Mouse (Mus musculus) adrenal gland (tissue): Measurements from ENCODE around the gene Ube4b.

Source experiments
- intact Hi-C: fragments of 180-260 bp; cut with DNase I; formaldehyde crosslinking; loops from one replicate; pipeline ENCODE4 v1.15.1; 2025

The Ube4b gene

GRCm38 (mm10) chr4:149307596-149308490 is 118.7 kb downstream of the Ube4b start, which contains the start of gene Kif1b:
Gene Kif1b (minus strand): TSS chr4:149307693.
- intact Hi-C loops: loop anchor here (5.0 kb wide), 1 partner anchor 36 kb away; no protein-coding TSS in a partner anchor

- intact Hi-C loops: loop anchor here (5.0 kb wide), 1 partner anchor 35 kb away; no protein-coding TSS in a partner anchor
Measured at GRCm38 (mm10) chr4:149306712-149307595, 119.6 kb downstream of the Ube4b start.

DNA sequence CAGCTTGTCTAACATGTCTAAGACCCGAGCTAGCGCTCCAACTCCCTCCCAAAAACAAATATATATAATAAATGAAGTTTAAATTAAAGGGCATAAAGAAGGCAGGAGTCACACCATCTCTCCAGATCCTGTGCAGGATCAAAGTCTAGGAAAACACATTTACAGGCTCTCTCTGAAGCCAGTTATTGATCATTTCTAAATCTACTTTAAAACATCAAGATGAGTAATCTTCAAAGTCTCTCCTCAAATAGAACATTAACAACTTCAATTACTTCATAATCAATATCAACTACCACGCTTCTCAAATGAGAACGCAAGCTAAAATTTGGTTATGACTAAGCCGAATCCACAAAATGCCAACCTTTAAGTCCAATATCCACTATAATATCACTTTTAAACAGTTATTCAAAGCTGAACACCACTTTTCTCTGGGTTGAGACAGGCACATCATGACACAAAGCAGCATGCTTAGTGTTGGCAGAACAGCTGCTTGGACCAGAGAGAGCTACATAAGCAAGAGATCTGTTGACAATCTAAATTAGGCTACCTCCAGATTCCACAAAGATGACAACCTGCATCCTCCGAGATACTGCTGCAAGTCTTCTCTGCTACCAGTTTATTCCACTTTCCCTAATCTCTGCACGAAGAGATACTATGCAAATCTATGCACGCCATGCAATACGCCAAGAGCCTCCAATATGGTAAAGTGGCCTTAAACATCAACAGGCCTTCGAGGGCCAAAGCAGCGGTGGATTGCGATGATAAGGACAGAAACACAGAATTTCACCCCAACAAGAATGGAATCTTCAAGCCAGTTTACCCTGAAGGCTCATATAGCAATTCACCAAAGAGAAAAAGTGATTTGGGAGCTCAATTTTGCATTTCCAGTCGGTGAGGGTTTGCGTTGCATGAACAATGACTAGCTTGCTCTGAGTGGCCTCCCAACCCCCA is 120.5 kb downstream of the Ube4b start:
- intact Hi-C loops: loop anchor here (5.0 kb wide), 1 partner anchor 34 kb away; no protein-coding TSS in a partner anchor

DNA sequence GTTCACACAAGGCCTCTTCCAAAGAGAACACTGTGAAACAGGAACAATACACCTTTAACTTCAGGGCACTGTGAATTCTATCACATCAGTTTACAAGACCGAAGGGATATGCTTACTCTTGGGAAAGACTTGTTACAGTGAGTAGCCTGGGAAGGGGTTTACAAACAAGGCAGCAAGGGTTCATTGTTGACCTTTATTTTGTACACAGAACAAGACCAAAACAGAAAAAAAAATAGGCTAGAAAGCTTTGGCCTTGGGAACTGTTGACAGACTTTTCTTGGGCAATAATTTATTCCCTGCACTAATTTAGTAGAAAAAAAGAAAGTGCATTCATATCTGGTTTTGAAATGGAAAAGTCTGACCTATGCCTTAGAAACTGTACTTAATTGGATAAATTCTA is 122.1 kb downstream of the Ube4b start:
- intact Hi-C loops: no loop called here

GRCm38 (mm10) chr4:149303502-149303901 is 123.0 kb downstream of the Ube4b start:
- intact Hi-C loops: no loop called here

DNA sequence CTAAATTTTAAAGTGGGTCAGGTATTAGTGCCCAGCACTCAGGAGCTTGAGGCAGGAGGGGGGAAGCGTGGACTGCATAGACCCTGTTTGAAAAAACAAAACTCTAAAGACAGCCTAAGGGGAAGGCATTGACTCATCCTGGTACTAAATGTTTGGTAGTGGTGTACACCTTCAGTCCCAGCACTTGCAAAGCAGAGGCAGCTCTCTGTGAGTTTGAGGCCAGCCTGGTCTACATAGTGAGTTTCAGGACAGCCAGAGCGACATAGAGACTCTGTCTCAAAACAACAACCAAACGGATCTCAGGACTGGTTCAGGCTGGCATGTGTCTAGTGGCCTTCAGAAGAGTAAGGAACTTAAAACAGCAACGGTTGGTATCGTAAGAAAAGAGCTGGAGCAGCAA is 123.8 kb downstream of the Ube4b start:
- intact Hi-C loops: no loop called here

DNA sequence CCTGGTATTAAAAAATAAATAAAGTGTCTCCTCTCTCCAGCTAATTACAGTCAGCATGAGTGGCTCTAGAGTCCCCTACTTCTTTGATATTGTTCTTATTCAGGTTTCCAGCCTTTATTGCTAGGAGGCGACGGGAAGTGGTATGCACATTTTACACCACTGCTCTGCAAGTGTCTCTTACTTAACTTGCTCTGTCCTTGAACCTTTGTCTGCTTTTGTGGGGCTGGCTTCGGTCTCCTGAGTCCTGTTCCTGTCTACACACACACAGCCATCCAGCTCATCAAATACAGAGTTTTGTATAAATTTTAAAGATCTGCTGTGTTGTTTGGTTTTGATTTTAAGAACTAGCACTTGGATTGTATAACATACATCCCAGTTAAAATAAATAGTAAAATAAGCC is 124.4 kb downstream of the Ube4b start:
- intact Hi-C loops: no loop called here

GRCm38 (mm10) chr4:149296501-149296900 is 130.0 kb downstream of the Ube4b start:
- intact Hi-C loops: no loop called here

GRCm38 (mm10) chr4:149292984-149293383 is 133.6 kb downstream of the Ube4b start:
- intact Hi-C loops: no loop called here

- intact Hi-C loops: no loop called here
Measured at GRCm38 (mm10) chr4:149291061-149291460, 135.5 kb downstream of the Ube4b start.

DNA sequence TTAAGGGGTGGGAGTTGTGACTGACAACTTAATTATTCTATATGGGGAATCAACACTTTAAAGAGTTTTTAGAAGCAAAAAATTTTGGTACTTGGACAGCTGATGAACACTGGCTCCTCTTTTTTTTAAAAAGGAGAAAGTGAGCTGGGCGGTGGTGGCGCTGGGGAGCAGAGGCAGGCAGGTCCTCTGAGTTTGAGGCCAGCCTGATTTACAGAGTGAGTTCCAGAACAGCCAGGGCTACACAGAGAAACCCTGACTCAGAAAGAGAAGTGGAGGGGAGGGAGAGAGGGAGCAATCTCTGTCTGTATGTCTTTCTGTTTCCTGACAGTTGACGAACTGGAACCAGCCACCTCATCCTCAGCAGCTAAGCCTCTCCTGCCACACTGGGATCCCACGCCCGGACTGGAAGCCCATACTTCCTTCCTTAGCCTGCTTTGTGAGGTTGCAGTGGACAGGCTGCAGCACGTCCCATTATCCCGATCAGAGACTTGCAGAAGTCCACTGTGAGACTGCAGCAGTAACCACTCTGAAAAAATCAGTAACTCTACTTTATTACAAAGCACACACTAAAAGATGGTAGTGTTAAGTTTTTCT is 136.3 kb downstream of the Ube4b start:
- intact Hi-C loops: no loop called here

DNA sequence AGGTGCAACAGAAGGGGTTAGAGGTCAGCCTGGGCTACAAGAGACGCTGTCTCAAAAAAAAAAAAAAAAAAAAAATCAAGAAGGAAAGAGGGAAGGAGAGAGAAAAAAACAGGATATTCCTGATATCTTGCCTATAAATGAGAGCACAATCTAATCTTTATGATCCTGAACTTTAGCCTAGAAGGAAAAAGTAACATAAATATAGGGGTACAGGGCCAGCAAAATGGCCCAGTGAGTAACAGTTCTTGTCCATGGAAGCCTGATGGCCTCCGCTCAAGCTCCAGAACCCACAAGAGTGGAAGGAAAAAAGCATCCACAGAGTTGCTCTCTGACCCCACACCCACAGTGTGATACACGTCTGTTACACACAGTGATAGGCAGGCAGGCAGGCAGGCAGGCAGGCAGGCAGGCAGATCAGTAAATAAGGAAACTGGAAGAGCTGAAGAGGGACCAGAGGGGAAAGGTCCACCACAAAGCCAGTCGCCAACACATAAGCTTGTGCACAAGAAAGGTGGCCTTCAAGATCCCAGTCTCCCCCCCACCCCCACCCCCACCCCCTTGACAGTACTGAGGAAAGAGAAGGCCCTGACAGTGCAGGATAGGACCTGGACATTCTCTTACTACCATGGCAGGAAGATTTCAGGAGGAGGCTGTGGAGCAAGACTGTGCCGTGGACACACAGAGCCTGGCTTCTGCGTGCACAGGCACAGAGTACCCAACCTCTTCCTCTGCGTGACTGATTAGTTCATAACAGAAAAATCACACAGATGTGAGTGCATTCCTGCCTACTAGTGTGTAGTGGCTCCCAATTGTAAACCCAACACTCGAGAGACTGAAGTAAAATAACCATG is 140.0 kb downstream of the Ube4b start:
- intact Hi-C loops: no loop called here

- intact Hi-C loops: no loop called here
Measured at GRCm38 (mm10) chr4:149285691-149286090, 140.9 kb downstream of the Ube4b start.

- intact Hi-C loops: no loop called here
Measured at GRCm38 (mm10) chr4:149283018-149283417, 143.5 kb downstream of the Ube4b start.

GRCm38 (mm10) chr4:149282025-149282738 is 144.4 kb downstream of the Ube4b start:
- intact Hi-C loops: no loop called here
